Mouse (Mus musculus) urinary bladder, postnatal 4 days (tissue): Measurements from ENCODE around the gene 4930404H24Rik.

ENCODE experiments used
- DNase-seq, 2 experiments: peaks; one replicate each; pipeline ENCODE4 v3.0.0; 2021 to 2022; ENCODE audit warnings: low spot score in 2 of 2

Gene 4930404H24Rik

GRCm38 (mm10) chr2:153492573-153493392, at the start of gene 4930404H24Rik:
Gene 4930404H24Rik (plus strand): TSS chr2:153492790.
- DNase-seq, result peak in 1 of 2 experiments; percentile 65

- DNase-seq, result peak in 1 of 2 experiments; percentile 44
These were observed 49.0 kb upstream of the 4930404H24Rik start for GRCm38 (mm10) chr2:153443434-153444240.

- DNase-seq, result peak in 1 of 2 experiments; percentile 62
These were observed 48.1 kb upstream of the 4930404H24Rik start for GRCm38 (mm10) chr2:153444254-153445136.

GRCm38 (mm10) chr2:153445137-153446016, 47.2 kb upstream of the 4930404H24Rik start:
- no peak for DNase-seq

- no peak for DNase-seq
These were observed 46.6 kb upstream of the 4930404H24Rik start for GRCm38 (mm10) chr2:153446017-153446408.

GRCm38 (mm10) chr2:153446476-153446875, 46.1 kb upstream of the 4930404H24Rik start:
- no peak for DNase-seq

GRCm38 (mm10) chr2:153447719-153448118, 44.9 kb upstream of the 4930404H24Rik start:
- DNase-seq, result no peak

- no peak for DNase-seq
These were observed 44.1 kb upstream of the 4930404H24Rik start for GRCm38 (mm10) chr2:153448519-153448918.

GRCm38 (mm10) chr2:153453961-153454759, 38.4 kb upstream of the 4930404H24Rik start:
- no peak for DNase-seq

- no peak for DNase-seq
These were observed 37.6 kb upstream of the 4930404H24Rik start for GRCm38 (mm10) chr2:153454841-153455506.

GRCm38 (mm10) chr2:153457467-153457866, 35.1 kb upstream of the 4930404H24Rik start:
- DNase-seq, result no peak

- no peak for DNase-seq
These were observed 34.6 kb upstream of the 4930404H24Rik start for GRCm38 (mm10) chr2:153458022-153458441.

GRCm38 (mm10) chr2:153463257-153463656, 29.3 kb upstream of the 4930404H24Rik start:
- no peak for DNase-seq

GRCm38 (mm10) chr2:153467372-153467771, 25.2 kb upstream of the 4930404H24Rik start:
- no peak for DNase-seq

GRCm38 (mm10) chr2:153469317-153469716, 23.3 kb upstream of the 4930404H24Rik start:
- no peak for DNase-seq

GRCm38 (mm10) chr2:153469764-153470163, 22.8 kb upstream of the 4930404H24Rik start:
- DNase-seq, result no peak

GRCm38 (mm10) chr2:153470983-153471382, 21.6 kb upstream of the 4930404H24Rik start:
- DNase-seq, result no peak

GRCm38 (mm10) chr2:153475114-153476112, 17.2 kb upstream of the 4930404H24Rik start:
- DNase-seq, result no peak
